Mouse (Mus musculus): ENCODE results near the gene Gm17490.

Gm17490 gene

GRCm38 (mm10) chr2:11625890-11626289 is at the start of gene Gm17490:
Gene Gm17490 (minus strand): TSS chr2:11626264.
- DNase-seq (ENCODE audit: inconsistent age in 2 of 2, low spot score in 1 of 2) = no peak

GRCm38 (mm10) chr2:11672144-11672543 is 46.1 kb upstream of the Gm17490 start:
- DNase-seq (ENCODE audit: inconsistent age in 2 of 2, low spot score in 1 of 2) = peak in 1 of 2 experiments; percentile 50

- peak in 1 of 2 experiments; percentile 61 for DNase-seq (ENCODE audit: inconsistent age in 2 of 2, low spot score in 1 of 2)
These were observed 39.3 kb upstream of the Gm17490 start for GRCm38 (mm10) chr2:11665326-11665725.

GRCm38 (mm10) chr2:11664806-11665205 is 38.7 kb upstream of the Gm17490 start:
- DNase-seq (ENCODE audit: inconsistent age in 2 of 2, low spot score in 1 of 2) = peak in 1 of 2 experiments; percentile 52

- peak; percentile 42 to 67 for DNase-seq (ENCODE audit: inconsistent age in 2 of 2, low spot score in 1 of 2)
These were observed 38.3 kb upstream of the Gm17490 start for GRCm38 (mm10) chr2:11664367-11664766.

- peak; percentile 81 to 93 for DNase-seq (ENCODE audit: inconsistent age in 2 of 2, low spot score in 1 of 2)
These were observed 37.9 kb upstream of the Gm17490 start for GRCm38 (mm10) chr2:11663961-11664360.

- DNase-seq (ENCODE audit: inconsistent age in 2 of 2, low spot score in 1 of 2) = no peak
These were observed 36.8 kb upstream of the Gm17490 start for GRCm38 (mm10) chr2:11662907-11663230.

GRCm38 (mm10) chr2:11662143-11662906 is 36.3 kb upstream of the Gm17490 start:
- DNase-seq (ENCODE audit: inconsistent age in 2 of 2, low spot score in 1 of 2) = no peak

GRCm38 (mm10) chr2:11659263-11659662 is 33.2 kb upstream of the Gm17490 start:
- DNase-seq (ENCODE audit: inconsistent age in 2 of 2, low spot score in 1 of 2) = no peak

GRCm38 (mm10) chr2:11657581-11657980 is 31.5 kb upstream of the Gm17490 start:
- DNase-seq (ENCODE audit: inconsistent age in 2 of 2, low spot score in 1 of 2) = no peak

GRCm38 (mm10) chr2:11654990-11655931 is 29.2 kb upstream of the Gm17490 start:
- DNase-seq (ENCODE audit: inconsistent age in 2 of 2, low spot score in 1 of 2) = peak in 1 of 2 experiments; percentile 36

- no peak for DNase-seq (ENCODE audit: inconsistent age in 2 of 2, low spot score in 1 of 2)
These were observed 27.7 kb upstream of the Gm17490 start for GRCm38 (mm10) chr2:11653780-11654179.

GRCm38 (mm10) chr2:11653330-11653729 is 27.3 kb upstream of the Gm17490 start:
- DNase-seq (ENCODE audit: inconsistent age in 2 of 2, low spot score in 1 of 2) = peak; percentile 60 to 76

- peak in 1 of 2 experiments; percentile 52 for DNase-seq (ENCODE audit: inconsistent age in 2 of 2, low spot score in 1 of 2)
These were observed 26.7 kb upstream of the Gm17490 start for GRCm38 (mm10) chr2:11652780-11653179.

- no peak for DNase-seq (ENCODE audit: inconsistent age in 2 of 2, low spot score in 1 of 2)
These were observed 26.1 kb upstream of the Gm17490 start for GRCm38 (mm10) chr2:11652196-11652595.

GRCm38 (mm10) chr2:11651476-11651875 is 25.4 kb upstream of the Gm17490 start:
- no peak for DNase-seq (ENCODE audit: inconsistent age in 2 of 2, low spot score in 1 of 2)

GRCm38 (mm10) chr2:11645297-11645696 is 19.2 kb upstream of the Gm17490 start:
- DNase-seq (ENCODE audit: inconsistent age in 2 of 2, low spot score in 1 of 2) = no peak

GRCm38 (mm10) chr2:11644057-11644456 is 18.0 kb upstream of the Gm17490 start:
- DNase-seq (ENCODE audit: inconsistent age in 2 of 2, low spot score in 1 of 2) = no peak

GRCm38 (mm10) chr2:11642451-11642941 is 16.4 kb upstream of the Gm17490 start, which contains the start of gene Il2ra:
Gene Il2ra (plus strand): TSS chr2:11642807.
- no peak for DNase-seq (ENCODE audit: inconsistent age in 2 of 2, low spot score in 1 of 2)

- peak in 1 of 2 experiments; percentile 22 for DNase-seq (ENCODE audit: inconsistent age in 2 of 2, low spot score in 1 of 2)
These were observed 11.1 kb upstream of the Gm17490 start for GRCm38 (mm10) chr2:11637115-11637514.

- DNase-seq (ENCODE audit: inconsistent age in 2 of 2, low spot score in 1 of 2) = no peak
These were observed 10.0 kb upstream of the Gm17490 start for GRCm38 (mm10) chr2:11636138-11636480.
